Mouse (Mus musculus): ENCODE measurements around the gene Ank3. TPM values are rescaled to one million over a fixed set of nuclear protein-coding genes. Genes with fewer than 3 reads are reported as not detected.

Ank3 gene
- polyA plus RNA-seq, 1 experiment from 2014 or later, result 7.1 TPM

DNA sequence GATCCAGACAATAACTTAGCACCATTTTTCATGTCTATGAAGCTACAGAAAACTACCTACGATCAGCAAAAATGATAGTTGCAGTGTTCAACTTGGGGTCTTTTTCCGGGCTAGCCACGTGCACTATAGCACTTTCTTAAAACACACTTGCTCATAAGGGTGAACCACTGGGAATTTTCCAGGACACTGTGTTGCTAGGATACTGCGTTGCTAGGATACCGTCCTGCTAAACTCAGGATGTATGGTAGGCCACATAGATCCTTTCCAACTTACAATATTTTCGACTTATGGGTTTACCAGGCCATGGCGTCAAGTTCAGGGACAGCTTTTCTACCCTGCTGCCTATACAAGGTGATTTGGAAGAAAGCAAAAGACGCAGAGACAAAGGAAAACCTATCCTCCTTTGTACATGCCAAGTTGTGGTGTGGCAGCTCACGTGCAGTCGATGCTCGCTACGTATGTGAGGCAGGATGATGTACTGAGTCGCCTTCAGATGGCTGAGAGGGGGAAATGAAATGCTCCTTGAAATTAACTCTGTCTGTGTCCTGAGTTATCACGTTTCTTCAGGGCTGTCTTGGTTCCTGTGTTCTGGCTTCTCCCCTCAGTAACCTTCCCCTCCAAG lies 404.7 kb downstream of the Ank3 start:
- Histone ChIP-seq H3K4me3 (ENCODE audit: low read depth, low read length) (no peak overlapping the region), H3K4me2 (ENCODE audit: low read depth, low read length) (no peak overlapping the region), H3K9ac (replicated peaks) (no peak overlapping the region), H3K36me3 (replicated peaks; ENCODE audit: insufficient read depth, low read length) (no peaks in the 10 kb centered on the region), H3K27ac (ENCODE audit: low read depth) (no peak overlapping the region), H3K9me3 (ENCODE audit: low read length) (no peaks in the 10 kb centered on the region), H3K27me3 (ENCODE audit: insufficient read depth, low read length) (no peaks in the 10 kb centered on the region), H3K4me1 (ENCODE audit: insufficient read depth) (no peaks in the 10 kb centered on the region)
- no peak for ATAC-seq
- TF ChIP-seq EP300 (IDR thresholded peaks at IDR 0.05; ENCODE audit: low read depth) (no peak), CTCF (IDR thresholded peaks at IDR 0.05; ENCODE audit: low read depth) (no peak)
- 83% methylated on average over 14 of the region's 14 CpGs for WGBS (ENCODE audit: insufficient replicate concordance)
- no peak for DNase-seq

DNA sequence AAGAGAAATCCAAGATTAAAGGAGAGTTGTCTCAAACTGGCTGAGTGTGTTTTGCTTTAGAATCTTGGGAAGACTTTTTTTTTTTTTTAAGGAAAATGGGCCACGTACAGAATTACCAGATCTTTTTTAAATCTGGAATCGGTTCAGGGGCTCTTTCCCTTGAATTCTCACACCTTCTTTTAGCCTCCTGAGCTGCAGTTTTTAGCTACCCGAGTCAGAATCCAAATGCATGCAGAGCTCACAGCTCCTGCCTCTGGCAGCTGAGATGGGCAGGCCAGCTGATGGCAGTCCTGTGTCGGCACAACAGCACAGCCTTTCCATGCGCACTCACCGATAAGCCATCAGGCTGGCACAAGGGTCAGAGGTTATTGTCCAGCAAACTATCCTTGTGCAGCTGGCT lies 406.0 kb downstream of the Ank3 start:
- 80% methylated on average over 6 of the region's 6 CpGs for WGBS (ENCODE audit: insufficient replicate concordance)
- Histone ChIP-seq H3K4me3 (ENCODE audit: low read depth, low read length) (no peak overlapping the region), H3K9me3 (ENCODE audit: low read length) (no peaks in the 10 kb centered on the region), H3K9ac (replicated peaks) (no peak overlapping the region), H3K27ac (ENCODE audit: low read depth) (no peak overlapping the region), H3K36me3 (replicated peaks; ENCODE audit: insufficient read depth, low read length) (no peaks in the 10 kb centered on the region), H3K27me3 (ENCODE audit: insufficient read depth, low read length) (no peaks in the 10 kb centered on the region), H3K4me1 (ENCODE audit: insufficient read depth) (no peaks in the 10 kb centered on the region), H3K4me2 (ENCODE audit: low read depth, low read length) (no peak overlapping the region)
- ATAC-seq (no peak), DNase-seq (no peak)
- no peak for TF ChIP-seq EP300 (IDR thresholded peaks at IDR 0.05; ENCODE audit: low read depth)
- TF ChIP-seq CTCF (IDR thresholded peaks at IDR 0.05; ENCODE audit: low read depth), result no peak

DNA sequence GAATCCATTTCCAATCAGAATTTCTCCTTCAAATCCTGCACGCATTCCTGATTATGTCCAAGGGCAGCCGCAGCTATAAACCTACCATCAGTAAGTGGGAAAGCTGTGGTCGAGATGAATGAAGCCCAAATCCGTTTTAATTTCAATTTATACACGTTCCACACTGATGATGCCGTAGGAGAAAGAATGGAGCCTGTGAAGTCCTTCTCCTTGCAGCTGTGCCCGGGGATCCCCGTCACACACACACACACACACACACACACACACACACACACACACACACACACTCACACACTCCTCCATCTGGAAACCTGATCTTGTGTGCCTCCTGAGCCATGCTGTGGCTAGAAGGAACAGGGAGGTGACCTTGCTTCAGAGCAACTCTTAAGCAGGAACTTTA lies 412.2 kb downstream of the Ank3 start:
- H3K4me3 ChIP-seq (ENCODE audit: low read depth, low read length), result no peak overlapping the region
- no peaks in the 10 kb centered on the region for H3K27me3 ChIP-seq (ENCODE audit: insufficient read depth, low read length)
- H3K9me3 ChIP-seq (ENCODE audit: low read length), result no peaks in the 10 kb centered on the region
- ATAC-seq, result no peak
- H3K9ac ChIP-seq (replicated peaks), result no peak overlapping the region
- TF ChIP-seq CTCF (IDR thresholded peaks at IDR 0.05; ENCODE audit: low read depth) (no peak), EP300 (IDR thresholded peaks at IDR 0.05; ENCODE audit: low read depth) (no peak)
- 83% methylated on average over 8 of the region's 8 CpGs for WGBS (ENCODE audit: insufficient replicate concordance)
- H3K4me1 ChIP-seq (ENCODE audit: insufficient read depth), result no peaks in the 10 kb centered on the region
- H3K36me3 ChIP-seq (replicated peaks; ENCODE audit: insufficient read depth, low read length), result no peaks in the 10 kb centered on the region
- H3K27ac ChIP-seq (ENCODE audit: low read depth), result no peak overlapping the region
- no peak overlapping the region for H3K4me2 ChIP-seq (ENCODE audit: low read depth, low read length)
- DNase-seq, result no peak

GRCm38 (mm10) chr10:69813823-69814522 lies 415.4 kb downstream of the Ank3 start:
- no peaks in the 10 kb centered on the region for H3K9me3 ChIP-seq (ENCODE audit: low read length)
- TF ChIP-seq EP300 (IDR thresholded peaks at IDR 0.05; ENCODE audit: low read depth) (no peak), CTCF (IDR thresholded peaks at IDR 0.05; ENCODE audit: low read depth) (no peak)
- no peak overlapping the region for H3K9ac ChIP-seq (replicated peaks)
- ATAC-seq, result no peak
- H3K4me1 ChIP-seq (ENCODE audit: insufficient read depth), result no peaks in the 10 kb centered on the region
- no peak overlapping the region for H3K27ac ChIP-seq (ENCODE audit: low read depth)
- WGBS (ENCODE audit: insufficient replicate concordance), result 66% methylated on average over 6 of the region's 6 CpGs
- H3K36me3 ChIP-seq (replicated peaks; ENCODE audit: insufficient read depth, low read length), result no peaks in the 10 kb centered on the region
- no peak overlapping the region for H3K4me2 ChIP-seq (ENCODE audit: low read depth, low read length)
- no peaks in the 10 kb centered on the region for H3K27me3 ChIP-seq (ENCODE audit: insufficient read depth, low read length)
- no peak overlapping the region for H3K4me3 ChIP-seq (ENCODE audit: low read depth, low read length)
- DNase-seq, result no peak

DNA sequence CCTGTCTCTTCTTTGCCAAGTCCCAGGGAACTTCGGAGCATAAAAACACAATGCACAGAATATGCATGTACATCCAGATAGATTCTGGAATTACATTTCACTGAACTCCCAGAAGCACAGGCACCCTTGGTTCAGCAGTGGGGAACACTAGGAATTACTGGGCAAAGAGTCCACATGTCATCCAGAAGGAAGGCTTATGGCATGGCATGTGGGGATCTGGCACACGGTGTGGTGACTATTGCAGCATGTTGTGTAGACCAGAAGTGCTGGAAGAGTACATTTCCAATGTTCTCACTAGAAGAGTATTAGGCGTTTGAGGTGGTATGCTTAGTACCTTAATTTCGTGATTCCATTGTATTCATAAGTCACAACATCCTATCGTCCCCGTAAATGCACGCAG lies 422.7 kb downstream of the Ank3 start:
- H3K9me3 ChIP-seq (ENCODE audit: low read length), result no peaks in the 10 kb centered on the region
- DNase-seq (no peak), ATAC-seq (no peak)
- no peak overlapping the region for H3K4me3 ChIP-seq (ENCODE audit: low read depth, low read length)
- H3K9ac ChIP-seq (replicated peaks), result no peak overlapping the region
- H3K36me3 ChIP-seq (replicated peaks; ENCODE audit: insufficient read depth, low read length), result no peaks in the 10 kb centered on the region
- no peak for TF ChIP-seq EP300 (IDR thresholded peaks at IDR 0.05; ENCODE audit: low read depth)
- TF ChIP-seq CTCF (IDR thresholded peaks at IDR 0.05; ENCODE audit: low read depth), result no peak
- 84% methylated on average over 7 of the region's 7 CpGs for WGBS (ENCODE audit: insufficient replicate concordance)
- H3K27me3 ChIP-seq (ENCODE audit: insufficient read depth, low read length), result no peaks in the 10 kb centered on the region
- no peak overlapping the region for H3K27ac ChIP-seq (ENCODE audit: low read depth)
- H3K4me2 ChIP-seq (ENCODE audit: low read depth, low read length), result no peak overlapping the region
- no peaks in the 10 kb centered on the region for H3K4me1 ChIP-seq (ENCODE audit: insufficient read depth)

- Histone ChIP-seq H3K27ac (ENCODE audit: low read depth) (no peak overlapping the region), H3K4me2 (ENCODE audit: low read depth, low read length) (no peak overlapping the region), H3K4me1 (ENCODE audit: insufficient read depth) (no peaks in the 10 kb centered on the region), H3K4me3 (ENCODE audit: low read depth, low read length) (no peak overlapping the region), H3K9ac (replicated peaks) (no peak overlapping the region), H3K36me3 (replicated peaks; ENCODE audit: insufficient read depth, low read length) (no peaks in the 10 kb centered on the region), H3K9me3 (ENCODE audit: low read length) (no peaks in the 10 kb centered on the region), H3K27me3 (ENCODE audit: insufficient read depth, low read length) (no peaks in the 10 kb centered on the region)
- 54% methylated on average over 2 of the region's 2 CpGs for WGBS (ENCODE audit: insufficient replicate concordance)
- DNase-seq (peak; percentile 23), ATAC-seq (peak; percentile 67)
- no peak for TF ChIP-seq EP300 (IDR thresholded peaks at IDR 0.05; ENCODE audit: low read depth)
- no peak for TF ChIP-seq CTCF (IDR thresholded peaks at IDR 0.05; ENCODE audit: low read depth)
These were observed 430.2 kb downstream of the Ank3 start for GRCm38 (mm10) chr10:69828770-69829169.

Data from liver, postnatal 0 days (tissue).